9 mouse cellular contexts compared by ENCODE assay signal in the genomic region with DNA sequence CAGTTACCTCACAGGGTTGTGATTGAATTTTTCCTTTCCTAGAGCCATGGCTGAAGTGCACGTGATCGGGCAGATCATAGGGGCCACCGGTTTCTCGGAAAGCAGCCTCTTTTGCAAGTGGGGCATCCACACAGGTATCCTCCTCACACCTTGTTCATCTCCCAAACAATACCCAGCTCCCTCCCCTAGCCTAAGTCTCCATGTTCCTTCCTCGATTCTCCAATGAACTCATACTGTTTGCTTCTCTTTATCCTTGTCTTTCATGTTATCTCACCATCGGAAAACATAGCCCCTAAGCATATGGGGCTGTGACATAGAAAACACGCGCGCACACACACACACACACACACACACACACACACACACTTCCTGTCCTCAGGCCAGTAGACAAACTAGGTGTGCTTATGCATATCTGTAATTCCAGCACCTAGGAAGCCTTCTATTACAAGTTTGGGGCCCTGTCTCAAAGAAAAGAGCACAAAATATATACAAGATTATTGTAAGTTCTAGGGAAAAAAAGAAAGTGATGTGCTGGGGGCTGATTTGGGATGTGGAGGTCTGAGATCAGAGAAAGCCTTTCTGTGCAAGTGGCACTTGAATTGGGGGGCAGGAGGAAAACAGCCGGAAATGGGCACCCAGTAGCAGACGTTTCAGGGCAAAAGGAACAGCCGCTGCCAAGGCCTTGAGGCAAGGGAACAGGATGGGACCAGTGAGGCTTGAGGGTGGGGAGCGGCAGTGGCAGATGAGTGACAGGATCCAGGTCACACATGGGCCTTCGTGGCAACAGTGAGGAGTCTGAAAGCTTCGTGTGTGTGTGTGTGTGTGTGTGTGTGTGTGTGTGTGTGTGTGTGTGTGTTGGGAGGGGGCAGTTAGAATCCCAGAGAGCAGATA. TPM values are rescaled to one million over a fixed set of nuclear protein-coding genes. Genes with fewer than 3 reads are reported as not detected.
A peak's percentile ranks its signal among the peaks of the same experiment; 100 is the strongest.
DNase-seq lines count a peak whose midpoint lies in the region; ATAC-seq and TF ChIP-seq lines count a peak whose summit lies in the region.
"Had no signal": no experiment of that assay in that cellular context is flagged by ENCODE, and none has a peak within 500 bp of the region (broad histone marks: within the 10 kb centered on the region; RNA-seq: fewer than 3 reads in every experiment).

No protein-coding gene starts in this region.

- peak overlapping the region; percentile 44; the same call in 1 of the 2 replicates for H3K9ac ChIP-seq in heart, embryonic 13.5 days
- H3K9ac ChIP-seq in intestine, embryonic 16.5 days (ENCODE audit: low read depth, low read length), result no peak overlapping the region

- H3K4me2 ChIP-seq in heart, embryonic 13.5 days, result peak overlapping the region; percentile 72
- peak overlapping the region; percentile 81 for H3K4me2 ChIP-seq in intestine, embryonic 16.5 days (ENCODE audit: low read depth, low read length)

- no peak for ATAC-seq in heart, embryonic 13.5 days (ENCODE audit: extremely low read depth, insufficient number of reproducible peaks, low FRiP score, low TSS enrichment)
- ATAC-seq in intestine, embryonic 16.5 days, result no peak

- H3K9me3 ChIP-seq in heart, embryonic 13.5 days, result no peaks in the 10 kb centered on the region
- no peaks in the 10 kb centered on the region for H3K9me3 ChIP-seq in intestine, embryonic 16.5 days (ENCODE audit: control insufficient read depth, low read length)

- peak overlapping the region; percentile 71 for H3K4me3 ChIP-seq in heart, embryonic 13.5 days
- H3K4me3 ChIP-seq in bone marrow macrophage, adult 2 months (ENCODE audit: insufficient read depth, low read length), result peak overlapping the region; percentile 29
- H3K4me3 ChIP-seq in intestine, embryonic 16.5 days (ENCODE audit: low read length), result peak overlapping the region; percentile 75
- peak overlapping the region; percentile 90 for H3K4me3 ChIP-seq in olfactory bulb, adult 2 months (ENCODE audit: insufficient read depth, low read depth, low read length)

- H3K27me3 ChIP-seq in heart, embryonic 13.5 days (replicated peaks), result peaks cover 28% of the 10 kb centered on the region
- no peaks in the 10 kb centered on the region for H3K27me3 ChIP-seq in intestine, embryonic 16.5 days (replicated peaks; ENCODE audit: control insufficient read depth, insufficient read depth, low read length)
- H3K27me3 ChIP-seq: Patski had no signal

- no peak for TF ChIP-seq POLR2A in bone marrow macrophage, adult 2 months (IDR thresholded peaks at IDR 0.05; ENCODE audit: borderline replicate concordance, low read depth, low read length)
- no peak for TF ChIP-seq POLR2A in olfactory bulb, adult 2 months (IDR thresholded peaks at IDR 0.05; ENCODE audit: insufficient read depth, low read depth, low read length)

- peaks cover 36% of the 10 kb centered on the region for H3K4me1 ChIP-seq in heart, embryonic 13.5 days
- H3K4me1 ChIP-seq in bone marrow macrophage, adult 2 months (ENCODE audit: control insufficient read depth, insufficient read depth, low read length), result peaks cover 51% of the 10 kb centered on the region
- H3K4me1 ChIP-seq in intestine, embryonic 16.5 days (ENCODE audit: control insufficient read depth, insufficient read depth, low read length), result peaks cover 22% of the 10 kb centered on the region
- peaks cover 34% of the 10 kb centered on the region for H3K4me1 ChIP-seq in olfactory bulb, adult 2 months (ENCODE audit: control insufficient read depth, insufficient read depth, low read length)

- peak overlapping the region; percentile 93 for H3K27ac ChIP-seq in heart, embryonic 13.5 days (replicated peaks)
- peak overlapping the region; percentile 24 for H3K27ac ChIP-seq in bone marrow macrophage, adult 2 months (ENCODE audit: insufficient read depth, low read depth, low read length)
- H3K27ac ChIP-seq in intestine, embryonic 16.5 days (ENCODE audit: low read length), result no peak overlapping the region
- no peak overlapping the region for H3K27ac ChIP-seq in olfactory bulb, adult 2 months (ENCODE audit: insufficient read depth, low read depth, low read length)

- peaks cover 12% of the 10 kb centered on the region; the same call in 1 of the 2 replicates for H3K36me3 ChIP-seq in heart, embryonic 13.5 days
- H3K36me3 ChIP-seq in intestine, embryonic 16.5 days (ENCODE audit: control insufficient read depth, insufficient read depth, low read length), result no peaks in the 10 kb centered on the region

- no peak for TF ChIP-seq CTCF in bone marrow macrophage, adult 2 months (IDR thresholded peaks at IDR 0.05; ENCODE audit: low read depth, low read length)
- TF ChIP-seq CTCF in olfactory bulb, adult 2 months (IDR thresholded peaks at IDR 0.05; ENCODE audit: insufficient read depth, low read depth, low read length), result no peak

- DNase-seq in heart, adult 8-10 months (ENCODE audit: low spot score), result no peak
- no peak for DNase-seq in layer of hippocampus, adult 9-11 months
- no peak for DNase-seq in ovary, postnatal 36 days (ENCODE audit: low spot score)
- DNase-seq in adrenal gland, postnatal 4 days (ENCODE audit: low spot score in 2 of 2), result no peak

- 54% methylated on average over 15 of the region's 15 CpGs for WGBS in heart, embryonic 13.5 days
- WGBS in intestine, embryonic 16.5 days, result 60% methylated on average over 15 of the region's 15 CpGs
- 59% methylated on average over 15 of the region's 15 CpGs for WGBS in olfactory bulb, adult 2 months

RNA-seq across cellular contexts. Expression of a gene that starts 1.0 kb away (rescaled TPM):
- 30.8 and 32.8 TPM in 2 replicates for polyA plus RNA-seq in heart, embryonic 13.5 days (2015; fragmentation: Nextera tagmentation; extraction: Ambion mirVana)
- total RNA-seq in heart, adult 8-10 months (2022), result 10 to 100 TPM; 10.1 to 12.8 (median 11.9) TPM
- polyA plus RNA-seq in bone marrow macrophage, adult 2 months (2012; ENCODE audit: insufficient read depth, insufficient read length, missing spikeins), result 18.3 and 19.2 TPM in 2 replicates
- polyA plus RNA-seq in intestine, embryonic 16.5 days (2015; fragmentation: Nextera tagmentation; extraction: Ambion mirVana), result 21.4 and 22.5 TPM in 2 replicates
- polyA plus RNA-seq in olfactory bulb, adult 2 months (2012; ENCODE audit: insufficient read depth, insufficient read length, low replicate concordance, missing spikeins), result not detected in 2 replicates
- 10 to 100 TPM; 21.5 to 24.1 TPM for total RNA-seq in adrenal gland, postnatal 4 days (2021)

RNA-seq across cellular contexts. Expression of a gene that starts 5.2 kb away (rescaled TPM):
- polyA plus RNA-seq in heart, embryonic 13.5 days (2015; fragmentation: Nextera tagmentation; extraction: Ambion mirVana), result 4.3 TPM in 2 replicates
- 10 to 100 TPM; 17.5 to 24.9 (median 23.9) TPM for total RNA-seq in heart, adult 8-10 months (2022)
- polyA plus RNA-seq in bone marrow macrophage, adult 2 months (2012; ENCODE audit: insufficient read depth, insufficient read length, missing spikeins), result 287 and 354 TPM in 2 replicates
- 1.4 and 1.8 TPM in 2 replicates for polyA plus RNA-seq in intestine, embryonic 16.5 days (2015; fragmentation: Nextera tagmentation; extraction: Ambion mirVana)
- not detected in 2 replicates for polyA plus RNA-seq in olfactory bulb, adult 2 months (2012; ENCODE audit: insufficient read depth, insufficient read length, low replicate concordance, missing spikeins)
- 10 to 100 TPM; 47.3 to 48.9 TPM for total RNA-seq in adrenal gland, postnatal 4 days (2021)

RNA-seq across cellular contexts. Expression of a gene that starts 6.6 kb away (rescaled TPM):
- polyA plus RNA-seq in heart, embryonic 13.5 days (2015; fragmentation: Nextera tagmentation; extraction: Ambion mirVana), result 1.4 and 1.5 TPM in 2 replicates
- total RNA-seq in heart, adult 8-10 months (2022), result not detected
- 0.87 TPM in 1 of 2 replicates, not detected in the other for polyA plus RNA-seq in bone marrow macrophage, adult 2 months (2012; ENCODE audit: insufficient read depth, insufficient read length, missing spikeins)
- polyA plus RNA-seq in intestine, embryonic 16.5 days (2015; fragmentation: Nextera tagmentation; extraction: Ambion mirVana), result 1.6 and 2.1 TPM in 2 replicates
- not detected in 2 replicates for polyA plus RNA-seq in olfactory bulb, adult 2 months (2012; ENCODE audit: insufficient read depth, insufficient read length, low replicate concordance, missing spikeins)
- 1 to 10 TPM in 1 of 2 experiments, under 1 TPM in 1; 0.76 to 1.9 TPM for total RNA-seq in adrenal gland, postnatal 4 days (2021)

RNA-seq across cellular contexts. Expression of a gene that starts 22.6 kb away (rescaled TPM):
- polyA plus RNA-seq in heart, embryonic 13.5 days (2015; fragmentation: Nextera tagmentation; extraction: Ambion mirVana), result 40.4 and 42.1 TPM in 2 replicates
- total RNA-seq in heart, adult 8-10 months (2022), result 10 to 100 TPM; 17.5 to 20.4 (median 19.3) TPM
- polyA plus RNA-seq in bone marrow macrophage, adult 2 months (2012; ENCODE audit: insufficient read depth, insufficient read length, missing spikeins), result 22.6 and 30.6 TPM in 2 replicates
- 82.6 and 87.2 TPM in 2 replicates for polyA plus RNA-seq in intestine, embryonic 16.5 days (2015; fragmentation: Nextera tagmentation; extraction: Ambion mirVana)
- polyA plus RNA-seq in olfactory bulb, adult 2 months (2012; ENCODE audit: insufficient read depth, insufficient read length, low replicate concordance, missing spikeins), result not detected in 2 replicates
- 10 to 100 TPM; 50.6 to 53.0 TPM for total RNA-seq in adrenal gland, postnatal 4 days (2021)

RNA-seq across cellular contexts. Expression of a gene that starts 22.8 kb away (rescaled TPM):
- polyA plus RNA-seq in heart, embryonic 13.5 days (2015; fragmentation: Nextera tagmentation; extraction: Ambion mirVana), result 56.3 and 56.9 TPM in 2 replicates
- 100 to 1,000 TPM; 302 to 362 (median 329) TPM for total RNA-seq in heart, adult 8-10 months (2022)
- polyA plus RNA-seq in bone marrow macrophage, adult 2 months (2012; ENCODE audit: insufficient read depth, insufficient read length, missing spikeins), result 56.1 and 59.3 TPM in 2 replicates
- polyA plus RNA-seq in intestine, embryonic 16.5 days (2015; fragmentation: Nextera tagmentation; extraction: Ambion mirVana), result 49.3 and 50.9 TPM in 2 replicates
- polyA plus RNA-seq in olfactory bulb, adult 2 months (2012; ENCODE audit: insufficient read depth, insufficient read length, low replicate concordance, missing spikeins), result not detected in 2 replicates
- total RNA-seq in adrenal gland, postnatal 4 days (2021), result 100 to 1,000 TPM; 103 to 112 TPM

Comparison
In these comparisons a context has a peak if more than half of its experiments do, and no peak if none do; other contexts are left out.
1. H3K27ac ChIP-seq: peak in heart, embryonic 13.5 days (single experiment) and bone marrow macrophage, adult 2 months (single experiment); none in intestine, embryonic 16.5 days (single experiment) and olfactory bulb, adult 2 months (single experiment).
2. H3K4me3 ChIP-seq: peak in every context shown above with its lines; median percentile 90 in olfactory bulb, adult 2 months; 75 in intestine, embryonic 16.5 days; 71 in heart, embryonic 13.5 days; 29 in bone marrow macrophage, adult 2 months.
3. RNA of a gene that starts 1.0 kb away (polyA plus RNA-seq): 30.8 to 32.8 TPM in heart, embryonic 13.5 days, 21.4 to 22.5 TPM in intestine, embryonic 16.5 days and 18.3 to 19.2 TPM in bone marrow macrophage, adult 2 months; not detected in olfactory bulb, adult 2 months; every median in the first group is over 10 times any median in the second.